Mouse (Mus musculus): ENCODE results near the gene 4930579F01Rik. TPM values are rescaled to one million over a fixed set of nuclear protein-coding genes. Genes with fewer than 3 reads are reported as not detected.

4930579F01Rik gene
- polyA plus RNA-seq, 2 experiments from 2014 or later: not detected

Other genes starting within 250 kb of the 4930579F01Rik start
- 10 to 100 TPM; 58.7 to 78.7 TPM for gene Dapp1, start 212.3 kb downstream of the 4930579F01Rik start, polyA plus RNA-seq (2017; shearing (Covaris generic))
- not detected for gene 1110002E22Rik, start 128.8 kb downstream of the 4930579F01Rik start, polyA plus RNA-seq (2017; shearing (Covaris generic))
- gene Gm5105, start 126.4 kb downstream of the 4930579F01Rik start, polyA plus RNA-seq (2017; shearing (Covaris generic)): not detected
- 10 to 100 TPM in 1 of 2 experiments, 1 to 10 TPM in 1; 8.7 to 10.0 TPM for gene Trmt10a, start 50.4 kb downstream of the 4930579F01Rik start, polyA plus RNA-seq (2017; shearing (Covaris generic))
- gene Mttp, start 48.9 kb downstream of the 4930579F01Rik start, polyA plus RNA-seq (2017; shearing (Covaris generic)): 1 to 10 TPM; 2.9 to 3.6 TPM
- gene Adh7, start 23.9 kb upstream of the 4930579F01Rik start, polyA plus RNA-seq (2017; shearing (Covaris generic)): not detected
- gene Adh1, start 67.2 kb upstream of the 4930579F01Rik start, polyA plus RNA-seq (2017; shearing (Covaris generic)): 1 to 10 TPM; 1.1 to 1.7 TPM
- not detected for gene Adh6a, start 119.5 kb upstream of the 4930579F01Rik start, polyA plus RNA-seq (2017; shearing (Covaris generic))
- gene Adh6b, start 147.9 kb upstream of the 4930579F01Rik start, polyA plus RNA-seq (2017; shearing (Covaris generic)): not detected
- under 1 TPM; 0.25 to 0.38 TPM for gene Adh4, start 221.6 kb upstream of the 4930579F01Rik start, polyA plus RNA-seq (2017; shearing (Covaris generic))
- gene Adh5, start 249.3 kb upstream of the 4930579F01Rik start, polyA plus RNA-seq (2017; shearing (Covaris generic)): 100 to 1,000 TPM; 117 to 122 TPM

Measured in activated CD4-positive, CD25-positive, alpha-beta regulatory T cell, adult 4 months (primary cell).